Mouse (Mus musculus) T-cell, adult 2 months (primary cell): ENCODE measurements around the gene Mapk8ip3.
"Not testable (repeated sequence)": the region's sequence is repeated elsewhere in the genome, so short reads cannot be mapped to it uniquely, and the experiment has no call there.

Experiments
- DNase-seq: peaks from one replicate; pipeline ENCODE4 v3.0.0; 2022; ENCODE audit warnings: low spot score

Mapk8ip3 gene

DNA sequence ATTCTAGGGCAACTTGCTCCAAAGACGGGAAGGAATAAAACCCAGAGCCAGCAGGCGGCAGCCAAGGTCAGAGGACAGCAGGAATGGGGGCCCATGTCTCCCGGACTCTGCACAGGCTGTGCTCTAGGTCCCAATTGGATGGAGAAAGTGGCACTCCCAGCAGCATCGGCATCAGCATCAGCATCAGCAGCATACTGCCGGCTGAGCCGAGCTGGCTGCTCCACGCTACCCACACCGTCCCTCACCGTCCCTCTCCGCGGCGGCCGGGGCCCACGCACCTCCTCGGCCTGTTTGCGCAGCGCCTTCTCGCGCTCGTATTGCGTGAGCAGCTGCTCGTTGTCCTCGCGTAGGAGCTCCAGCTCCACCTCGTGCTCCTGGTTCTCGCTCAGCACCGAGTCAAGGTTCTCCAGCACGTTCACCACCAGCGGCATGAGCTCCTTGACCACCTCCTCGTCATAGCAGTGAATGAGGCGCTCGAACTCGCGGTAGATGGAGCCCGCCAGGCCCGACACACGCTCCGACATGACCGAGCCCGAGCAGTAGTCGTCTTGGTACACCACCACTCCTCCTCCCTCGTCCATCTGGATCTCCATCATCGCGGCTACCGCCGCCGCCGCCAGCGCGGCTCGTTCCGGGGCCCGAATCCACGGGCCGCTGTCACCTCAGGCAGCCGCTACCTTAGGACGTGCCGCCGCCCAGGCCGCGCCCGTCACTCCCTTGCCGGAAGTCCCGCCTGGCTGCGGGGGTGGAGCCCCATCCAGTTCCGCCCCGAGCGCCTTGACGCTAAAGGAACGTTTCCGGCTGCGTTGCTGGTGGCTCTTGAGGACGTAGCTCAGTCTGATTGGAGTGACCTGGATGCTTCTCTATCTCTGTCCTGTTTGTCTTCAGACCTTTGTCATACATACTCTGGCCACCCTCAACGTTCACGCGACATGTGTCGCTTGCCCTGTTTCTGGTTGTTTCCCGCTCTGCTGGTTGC lies at the start of gene Mapk8ip3:
Mapk8ip3 (minus strand) TSS at position 719 of the 979 bp plus-strand sequence.
- peak; percentile 96 for DNase-seq

- no peak for DNase-seq
Measured at GRCm38 (mm10) chr17:24960852-24961715, 24.3 kb upstream of the Mapk8ip3 start.

- DNase-seq = peak; percentile 96
Measured at GRCm38 (mm10) chr17:24960135-24960851, 23.5 kb upstream of the Mapk8ip3 start, which contains the start of gene Jpt2. Gene Jpt2, minus strand, starts transcription at chr17:24960689.

- DNase-seq = no peak
Measured at GRCm38 (mm10) chr17:24959371-24959770, 22.6 kb upstream of the Mapk8ip3 start.

DNA sequence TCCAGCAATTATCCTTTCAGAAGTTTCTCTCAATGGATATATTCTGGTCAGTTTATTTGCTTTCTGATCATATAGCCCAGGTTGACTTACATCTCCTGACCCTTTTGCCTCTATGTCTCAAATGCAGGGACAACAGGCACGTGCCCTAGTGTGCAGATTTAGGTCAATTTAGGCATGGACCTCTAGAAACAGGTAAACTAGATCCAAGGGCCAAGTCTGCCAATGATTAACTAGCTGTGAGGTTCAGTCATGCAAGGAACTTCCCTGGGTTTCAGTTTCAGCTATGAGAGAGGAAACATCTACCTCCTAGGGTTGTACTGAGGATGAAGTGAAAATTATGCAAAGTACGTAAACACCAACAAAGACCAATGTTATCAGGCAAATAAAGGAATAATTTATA lies 16.5 kb upstream of the Mapk8ip3 start:
- DNase-seq = no peak

GRCm38 (mm10) chr17:24950671-24951070 lies 13.9 kb upstream of the Mapk8ip3 start:
- no peak for DNase-seq

DNA sequence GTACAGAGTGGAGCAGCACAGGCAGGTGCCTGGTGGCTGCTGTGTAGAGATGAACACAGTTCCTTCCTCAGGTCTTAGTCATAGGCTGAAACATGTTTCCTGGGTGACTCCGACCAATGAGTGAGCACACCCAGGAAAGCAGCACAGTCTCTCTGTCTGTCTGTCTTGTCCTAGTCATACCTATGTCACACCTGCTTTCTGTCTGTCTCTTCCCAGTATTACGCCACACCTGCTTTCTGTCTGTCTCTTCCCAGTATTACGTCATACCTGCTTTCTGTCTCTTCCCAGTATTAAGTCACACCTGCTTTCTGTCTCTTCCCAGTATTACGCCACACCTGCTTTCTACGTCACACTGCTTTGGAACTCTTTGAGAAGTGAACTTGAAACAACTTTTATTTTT lies 11.4 kb upstream of the Mapk8ip3 start:
- DNase-seq = no peak

GRCm38 (mm10) chr17:24943589-24943988 lies 6.8 kb upstream of the Mapk8ip3 start:
- not testable (repeated sequence) for DNase-seq

DNA sequence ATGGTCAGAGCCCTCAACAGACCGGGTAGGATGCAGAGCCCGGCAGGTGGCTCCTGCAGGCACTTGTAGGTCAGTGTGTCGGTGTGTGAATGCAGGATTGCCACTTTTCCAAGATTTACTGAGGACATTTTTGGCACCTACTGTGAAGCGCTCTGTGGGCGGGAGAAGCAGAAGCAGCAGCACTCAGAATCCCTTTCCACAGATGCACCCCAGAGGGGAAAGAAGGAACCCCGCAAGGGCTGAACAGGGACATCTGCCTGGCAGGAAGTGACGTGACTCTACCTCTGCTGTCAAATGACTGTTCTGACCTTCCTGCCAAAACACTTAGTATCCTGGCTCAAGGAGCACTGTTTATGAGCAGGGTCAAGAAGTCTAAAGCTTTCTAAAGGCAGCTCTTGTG lies 6.3 kb upstream of the Mapk8ip3 start:
- no peak for DNase-seq

DNA sequence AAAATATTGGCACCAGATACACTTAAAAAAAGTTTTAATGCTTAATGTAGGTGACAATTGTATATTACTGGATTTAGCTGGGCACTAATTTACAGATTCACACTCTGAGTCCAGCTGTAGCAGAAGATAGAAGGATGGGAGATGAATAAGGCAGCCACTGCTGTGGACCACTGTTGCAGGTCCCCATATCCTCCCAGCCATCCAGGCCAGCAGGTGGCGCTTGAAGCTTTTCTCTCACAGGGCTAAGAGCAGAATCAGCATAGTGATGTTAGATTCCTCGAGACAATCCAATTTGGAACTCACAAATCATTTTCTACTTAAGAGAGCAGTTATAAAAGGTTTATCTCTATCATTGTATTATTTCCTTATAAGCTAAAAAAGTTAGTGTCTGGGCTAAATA lies 5.7 kb upstream of the Mapk8ip3 start:
- DNase-seq = peak; percentile 50

DNA sequence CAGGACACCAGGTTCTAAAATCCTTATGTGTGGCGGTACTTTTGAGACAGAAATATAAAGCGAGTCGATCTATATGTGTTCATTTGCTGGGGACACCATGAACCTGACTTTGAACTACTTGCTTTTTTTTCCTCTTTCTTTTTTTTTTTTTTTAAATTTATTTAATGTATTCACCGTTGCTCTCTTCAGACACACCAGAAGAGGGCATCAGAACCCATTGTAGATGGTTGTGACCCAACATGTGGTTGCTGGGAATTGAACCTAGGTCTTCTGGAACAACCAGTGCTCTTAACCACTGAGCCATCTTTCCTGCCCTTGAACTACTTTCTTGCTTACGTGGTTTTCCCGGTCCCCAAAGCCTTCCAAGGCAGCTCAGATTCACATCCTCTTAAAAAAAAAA lies 489 bp upstream of the Mapk8ip3 start:
- no peak for DNase-seq

GRCm38 (mm10) chr17:24935666-24936065 lies 1.1 kb downstream of the Mapk8ip3 start:
- DNase-seq = no peak

DNA sequence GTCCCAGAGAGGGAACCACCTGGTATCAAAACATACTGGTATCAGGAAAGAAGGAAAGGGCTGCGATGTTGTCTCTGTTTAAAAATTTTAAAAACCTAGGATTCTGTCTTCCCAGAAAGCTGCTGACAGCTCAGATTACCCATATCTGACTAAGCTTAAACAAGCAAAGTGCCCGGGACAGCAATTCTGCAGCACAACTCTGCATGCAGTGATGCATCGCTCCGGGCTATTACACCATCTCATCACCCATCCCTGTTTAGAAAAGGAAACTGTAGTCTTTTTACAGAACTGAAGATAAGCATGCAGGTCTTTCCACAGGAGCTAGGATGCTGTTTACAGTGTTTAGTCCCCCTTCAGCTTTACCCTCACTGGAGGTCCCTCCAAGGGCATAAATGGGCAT lies 1.9 kb downstream of the Mapk8ip3 start:
- DNase-seq = no peak

DNA sequence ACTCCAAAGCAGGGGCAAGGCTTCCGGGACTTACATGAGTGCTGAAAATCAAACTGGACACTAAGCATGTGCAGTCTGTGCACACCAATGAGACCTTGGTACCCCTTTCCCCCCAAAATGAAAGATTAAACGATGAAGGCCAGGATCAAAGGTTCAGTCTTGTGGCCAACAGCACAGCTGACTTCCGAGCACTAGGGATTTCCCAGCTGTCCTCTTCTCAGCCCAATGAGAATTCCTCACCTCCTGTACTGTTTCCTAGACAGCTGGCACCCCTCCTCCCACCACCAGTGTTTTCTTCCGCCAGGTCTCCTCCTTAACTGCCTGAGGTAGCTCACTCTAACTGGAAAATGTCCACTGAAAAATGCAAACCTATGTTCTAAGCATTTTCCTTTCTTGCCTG lies 3.6 kb downstream of the Mapk8ip3 start:
- DNase-seq = no peak

DNA sequence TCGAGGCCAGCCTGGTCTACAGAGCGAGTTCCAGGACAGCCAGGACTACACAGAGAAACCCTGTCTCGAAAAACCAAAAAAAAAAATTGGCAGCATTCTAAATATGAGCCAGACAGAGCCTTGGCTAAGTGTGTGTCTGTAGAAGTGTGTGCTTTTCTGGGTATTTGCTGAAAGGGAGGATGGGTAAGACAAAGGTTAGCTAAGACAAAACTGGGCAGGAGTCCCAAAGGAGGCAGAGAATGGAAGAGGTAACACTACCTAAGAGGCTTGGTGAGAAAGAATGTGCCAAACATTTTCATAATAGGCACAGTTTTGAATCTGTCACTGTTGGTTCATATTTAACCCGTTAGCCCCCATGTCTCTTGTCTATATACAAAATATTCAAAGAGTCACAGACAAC lies 4.3 kb downstream of the Mapk8ip3 start:
- DNase-seq = no peak

- no peak for DNase-seq
Measured at GRCm38 (mm10) chr17:24929506-24929905, 7.3 kb downstream of the Mapk8ip3 start.

DNA sequence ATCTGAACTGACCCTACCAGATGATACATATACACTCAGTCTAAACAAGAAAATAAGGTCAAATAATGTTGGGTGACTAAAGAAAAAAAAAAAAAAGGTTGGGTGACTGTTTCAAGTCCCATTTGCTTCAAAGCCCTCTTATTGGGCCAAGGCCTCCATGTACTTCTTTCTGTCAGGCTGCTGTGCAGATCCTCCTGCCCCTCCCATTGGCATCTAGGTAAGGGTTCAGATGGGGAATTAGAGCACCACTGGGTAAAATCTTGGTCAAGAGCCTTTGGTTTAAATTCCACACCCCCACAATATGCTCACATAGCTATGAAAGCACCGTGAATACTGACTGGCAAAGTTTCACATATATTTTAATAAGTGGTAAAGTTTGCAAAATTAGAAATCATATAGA lies 13.5 kb downstream of the Mapk8ip3 start:
- DNase-seq = no peak

GRCm38 (mm10) chr17:24913984-24914383 lies 22.8 kb downstream of the Mapk8ip3 start:
- DNase-seq = no peak

- DNase-seq = no peak
Measured at GRCm38 (mm10) chr17:24907591-24907990, 29.2 kb downstream of the Mapk8ip3 start.

GRCm38 (mm10) chr17:24903767-24904166 lies 33.0 kb downstream of the Mapk8ip3 start:
- no peak for DNase-seq

DNA sequence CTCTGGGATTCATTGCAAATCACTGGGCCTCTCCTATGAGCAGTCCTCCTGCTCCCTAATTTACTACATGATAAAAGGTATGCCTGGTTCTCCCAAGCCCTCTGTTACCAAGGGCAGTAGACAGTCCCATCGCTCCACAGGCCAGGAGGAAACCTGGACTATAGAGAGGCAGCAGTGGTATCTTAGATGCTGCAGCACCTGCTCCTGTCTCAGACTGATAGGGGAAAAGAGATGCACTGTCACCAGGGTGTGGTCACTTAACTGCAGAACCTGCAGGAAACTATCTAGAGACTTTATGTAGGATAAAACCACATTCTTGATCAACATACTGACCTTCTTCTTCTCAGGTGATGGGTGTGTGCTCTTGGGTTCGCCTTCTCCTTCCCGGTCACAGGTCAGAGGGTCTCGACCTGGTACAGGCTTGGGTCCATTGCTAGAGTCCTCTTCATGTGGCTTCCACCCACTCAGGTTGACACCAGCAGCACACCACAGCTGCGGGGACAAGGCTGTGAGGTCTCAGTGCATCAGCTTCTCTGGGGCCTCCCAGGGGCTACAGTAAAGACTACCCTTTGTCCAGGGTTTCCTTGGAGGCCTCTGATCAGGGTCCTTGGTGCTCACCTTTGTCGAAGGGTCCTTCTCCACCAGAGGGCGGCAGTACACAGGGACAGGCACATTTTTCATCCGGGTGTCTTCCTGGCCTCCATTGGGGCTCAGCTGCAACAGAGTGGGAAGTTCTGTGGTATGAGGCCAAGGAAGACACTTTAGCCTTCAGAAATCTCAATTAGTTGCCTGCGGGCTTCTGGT lies 33.9 kb downstream of the Mapk8ip3 start:
- no peak for DNase-seq
